Mouse (Mus musculus): Measurements from ENCODE around the gene Gm17349.
"Not testable (repeated sequence)": the region's sequence is repeated elsewhere in the genome, so short reads cannot be mapped to it uniquely, and the experiment has no call there.

Gene Gm17349

GRCm38 (mm10) chr15:99705440-99706048 lies at the start of gene Gm17349:
Gene Gm17349, minus strand, starts transcription at chr15:99705490.
- DNase-seq: peak; percentile 69 to 81

DNA sequence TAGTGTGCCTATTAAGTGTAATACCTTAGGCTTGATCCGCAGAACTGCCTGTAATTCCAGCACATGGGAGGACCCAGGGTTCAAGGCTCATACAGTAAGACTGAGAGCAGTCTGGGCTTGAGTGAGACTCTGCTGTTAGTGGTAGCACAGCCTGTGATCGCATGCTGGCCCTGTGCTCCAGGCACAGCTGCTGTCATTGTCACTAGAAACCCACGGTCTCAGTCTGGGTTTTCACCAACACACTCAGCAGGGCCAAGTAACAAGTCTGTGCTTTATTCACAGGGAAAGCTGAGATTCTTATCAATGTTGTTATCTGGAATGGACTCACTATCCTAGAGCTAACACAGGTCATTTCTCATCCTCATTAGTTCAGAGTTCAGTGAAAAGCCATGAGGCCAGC lies 48.9 kb upstream of the Gm17349 start:
- no peak for DNase-seq

GRCm38 (mm10) chr15:99740229-99740628 lies 34.9 kb upstream of the Gm17349 start:
- DNase-seq: peak; percentile 28 to 49

GRCm38 (mm10) chr15:99736675-99737074 lies 31.4 kb upstream of the Gm17349 start:
- no peak for DNase-seq

DNA sequence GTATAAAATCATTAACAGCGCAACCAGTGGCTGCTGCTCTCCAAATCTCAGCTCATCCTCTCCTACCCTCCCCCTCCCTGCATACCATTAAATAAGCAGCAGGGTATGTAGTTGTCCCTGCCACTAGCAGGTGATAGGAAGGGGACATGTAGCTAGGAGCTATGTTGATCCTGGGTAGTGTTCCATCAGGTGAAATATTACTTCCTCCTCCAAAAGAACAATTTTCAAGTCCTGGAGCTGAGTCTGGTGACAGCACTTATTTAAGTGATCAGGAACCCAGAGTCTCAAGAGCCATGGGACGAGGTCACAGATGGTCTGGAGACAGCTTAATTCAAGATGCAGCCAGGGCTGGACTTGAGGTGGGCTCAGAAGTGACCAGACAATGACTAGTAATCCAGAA lies 30.3 kb upstream of the Gm17349 start:
- DNase-seq: peak; percentile 99 to 100

GRCm38 (mm10) chr15:99733186-99733585 lies 27.9 kb upstream of the Gm17349 start:
- DNase-seq: no peak

DNA sequence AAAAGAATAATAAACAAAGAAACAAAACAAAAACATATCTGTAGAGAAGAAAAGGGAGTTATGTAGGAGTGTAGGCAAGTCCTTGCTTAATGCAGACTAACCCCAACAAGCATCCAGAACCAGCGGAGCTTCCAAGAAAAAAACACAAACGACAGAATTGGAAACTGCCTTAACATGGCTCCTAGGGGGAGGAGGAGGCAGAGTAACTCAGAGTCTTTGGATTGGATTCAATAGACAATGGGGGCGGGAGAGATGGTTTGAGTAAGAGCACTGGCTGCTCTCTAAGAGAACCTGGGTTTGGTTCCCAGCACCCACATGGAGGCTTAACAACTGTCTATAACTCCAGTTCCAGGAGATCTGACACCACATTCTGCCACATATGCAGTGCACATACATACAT lies 26.4 kb upstream of the Gm17349 start:
- DNase-seq: no peak

DNA sequence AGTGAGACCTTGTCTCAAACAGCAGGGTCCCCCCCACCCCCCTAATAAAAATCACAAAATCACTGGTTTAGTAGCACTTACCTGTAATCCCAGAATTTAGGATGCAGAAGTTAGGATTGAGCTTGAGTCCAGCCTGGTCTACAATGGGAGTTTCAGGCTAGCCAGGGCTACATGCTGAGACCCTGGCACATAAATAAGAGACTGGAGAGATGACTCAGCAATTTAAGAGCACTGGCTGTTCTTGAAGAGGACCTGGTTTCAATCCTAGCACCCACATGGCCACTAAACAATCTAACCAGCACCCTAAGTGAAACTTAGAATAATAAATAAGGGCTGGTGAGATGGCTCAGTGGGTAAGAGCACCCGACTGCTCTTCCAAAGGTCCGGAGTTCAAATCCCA lies 25.9 kb upstream of the Gm17349 start:
- DNase-seq: no peak

- no peak for DNase-seq
Observed at GRCm38 (mm10) chr15:99729056-99729783, 23.9 kb upstream of the Gm17349 start.

DNA sequence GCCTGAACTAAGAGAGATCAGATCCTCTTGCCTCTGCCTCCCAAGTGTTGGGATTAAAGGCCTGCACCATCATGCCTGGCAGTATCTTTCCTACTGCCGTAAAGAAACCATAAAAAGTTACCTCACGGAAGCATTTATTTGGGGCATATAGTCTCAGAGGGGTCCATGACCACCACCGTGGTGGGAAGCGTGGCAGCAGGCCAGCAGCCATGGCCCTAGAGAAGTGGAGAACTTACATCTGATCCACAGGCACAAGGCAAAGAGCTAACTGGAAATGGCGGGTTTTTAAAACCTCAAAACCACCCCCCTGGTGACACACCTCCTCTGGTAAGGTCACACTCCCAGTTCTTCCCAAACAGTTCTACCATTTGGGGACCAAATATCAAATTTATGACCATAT lies 22.9 kb upstream of the Gm17349 start:
- peak; percentile 35 to 42 for DNase-seq

DNA sequence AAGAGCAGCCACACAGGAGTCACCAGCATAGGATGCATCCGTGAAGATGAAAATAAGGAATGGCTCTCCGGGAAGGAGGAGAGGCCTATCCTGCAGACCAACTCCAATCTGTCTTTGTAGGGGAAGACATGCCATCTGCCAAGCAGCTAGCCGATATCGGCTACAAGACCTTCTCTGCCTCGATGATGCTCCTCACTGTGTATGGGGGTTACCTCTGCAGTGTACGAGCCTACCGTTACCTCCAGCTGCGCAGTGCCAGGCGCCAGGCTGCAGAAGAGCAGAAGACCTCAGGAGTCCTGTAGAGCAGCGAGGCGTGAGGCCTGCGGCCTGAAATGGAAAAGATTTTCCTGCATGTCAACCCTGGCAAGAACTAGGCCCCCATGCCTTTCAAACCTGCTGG lies 22.2 kb upstream of the Gm17349 start:
- no peak for DNase-seq

DNA sequence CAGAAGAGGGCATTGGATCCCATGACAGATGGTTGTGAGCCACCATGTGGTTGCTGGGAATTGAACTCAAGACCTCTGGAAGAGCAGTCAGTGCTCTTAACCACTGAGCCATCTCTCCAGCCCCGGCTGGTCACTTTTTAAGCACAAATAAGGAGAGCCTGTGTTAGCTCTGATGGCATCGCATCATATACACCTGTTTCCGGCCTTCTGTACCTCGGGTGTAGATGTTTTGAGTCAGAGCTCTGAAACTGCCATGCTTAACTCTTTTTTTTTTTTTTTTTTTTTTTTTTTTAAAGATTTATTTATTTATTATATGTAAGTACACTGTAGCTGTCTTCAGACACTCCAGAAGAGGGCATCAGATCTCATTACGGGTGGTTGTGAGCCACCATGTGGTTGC lies 21.7 kb upstream of the Gm17349 start:
- not testable (repeated sequence) for DNase-seq

- no peak for DNase-seq
Observed at GRCm38 (mm10) chr15:99726549-99726948, 21.3 kb upstream of the Gm17349 start.

DNA sequence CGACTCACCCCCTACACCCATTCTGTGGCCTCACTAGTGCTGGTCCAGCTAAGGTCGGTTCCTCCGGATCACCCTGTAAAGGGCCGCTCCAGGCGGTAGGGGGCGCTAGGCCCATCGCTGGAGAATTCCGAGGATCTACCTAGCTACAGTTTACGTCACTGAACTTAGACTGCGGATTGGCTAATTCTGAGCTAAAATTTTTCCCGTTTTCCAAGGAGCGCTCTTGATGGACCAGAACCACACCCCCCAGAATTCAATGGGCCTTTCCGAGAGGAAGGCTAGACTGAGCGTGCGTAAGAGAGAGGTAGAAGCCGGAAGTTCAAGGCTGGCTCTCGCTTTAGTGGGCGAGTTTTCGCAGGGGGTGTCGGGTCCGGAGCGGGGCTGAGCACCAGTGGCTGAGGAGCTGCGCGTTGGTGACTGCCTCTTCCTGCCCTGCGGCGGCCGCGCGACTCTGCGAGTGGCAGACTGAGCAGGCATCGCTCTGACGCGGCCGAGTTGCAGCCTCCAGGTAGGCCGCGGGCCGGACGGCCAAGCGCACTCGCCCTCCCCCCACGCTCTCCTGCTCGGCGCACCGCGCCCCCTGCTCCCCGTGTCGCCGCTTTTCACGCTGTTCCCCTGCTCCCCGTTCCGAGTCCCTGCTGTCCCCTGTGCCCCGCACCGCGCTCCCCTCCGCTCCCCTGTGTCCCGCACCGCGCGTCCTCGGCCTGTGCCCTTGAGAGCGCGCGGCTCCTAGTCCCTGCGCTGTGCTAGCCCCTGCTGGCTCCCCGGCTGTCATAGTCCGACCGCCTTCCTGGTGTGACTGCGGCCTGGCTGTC lies 20.3 kb upstream of the Gm17349 start, which contains the start of gene Cox14:
Cox14 (plus strand) TSS at position 278 of the 815 bp plus-strand sequence.
- peak; percentile 97 to 98 for DNase-seq

GRCm38 (mm10) chr15:99724292-99725021 lies 19.2 kb upstream of the Gm17349 start:
- DNase-seq: peak; percentile 77 to 81

- DNase-seq: peak; percentile 66 to 69
Observed at GRCm38 (mm10) chr15:99723515-99724291, 18.4 kb upstream of the Gm17349 start.

DNA sequence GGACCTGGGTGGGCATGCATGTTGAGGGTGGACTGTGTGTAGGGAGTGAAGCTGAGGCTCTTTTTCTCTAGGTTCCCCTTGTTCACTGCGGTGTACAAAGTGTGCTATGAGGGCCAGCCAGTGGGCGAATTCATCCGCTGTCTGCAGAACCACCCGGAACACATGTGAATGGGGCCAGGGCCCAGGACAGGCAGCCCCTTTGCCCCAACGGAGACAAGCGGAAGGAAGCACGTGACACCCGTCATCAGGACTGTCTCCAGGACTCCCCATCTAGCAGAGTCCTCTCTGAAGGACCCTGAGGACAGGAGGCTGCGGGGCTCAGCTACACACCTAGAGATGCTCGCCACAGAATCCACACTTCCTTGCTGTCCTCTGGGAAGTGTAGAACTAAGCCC lies 17.8 kb upstream of the Gm17349 start:
- DNase-seq: no peak

- DNase-seq: no peak
Observed at GRCm38 (mm10) chr15:99721921-99722743, 16.8 kb upstream of the Gm17349 start.

- DNase-seq: no peak
Observed at GRCm38 (mm10) chr15:99719865-99720264, 14.6 kb upstream of the Gm17349 start.

- DNase-seq: no peak
Observed at GRCm38 (mm10) chr15:99718461-99719021, 13.3 kb upstream of the Gm17349 start.
